Mouse (Mus musculus) heart, postnatal 0 days (tissue): ENCODE results near the gene Aoah.

Experiments used
- CTCF ChIP-seq: IDR thresholded peaks from 2 replicates; pipeline ENCODE4 v1.5.1; 2016; ENCODE audit warnings: antibody characterized with exemption, control low read depth, low read depth
- EP300 ChIP-seq: IDR thresholded peaks from 2 replicates; pipeline ENCODE4 v1.6.1; 2016; ENCODE audit warnings: antibody characterized with exemption, low read depth

GRCm38 (mm10) chr13:21066021-21066420 is 272.1 kb downstream of the Aoah start:
- TF ChIP-seq EP300 (no peak), CTCF (no peak)
